Mouse (Mus musculus) megakaryocyte, embryonic 14.5 days (primary cell): ENCODE measurements at regions not wholly inside any gene's neighbourhood (a gene's known extent, or its start where the extent isn't known, plus 50 kb on each side); places are given as distances from the start of the nearest gene placed in this dataset.

Source experiments
- FLI1 ChIP-seq: IDR thresholded peaks from 2 replicates; pipeline ENCODE4 v1.6.1; 2012; ENCODE audit warnings: low read length, inconsistent platforms, mixed read lengths
- GATA1 ChIP-seq: IDR thresholded peaks from 3 replicates; pipeline ENCODE4 v1.6.1; 2012; ENCODE audit warnings: mixed read lengths, low read length, inconsistent platforms, borderline replicate concordance

DNA sequence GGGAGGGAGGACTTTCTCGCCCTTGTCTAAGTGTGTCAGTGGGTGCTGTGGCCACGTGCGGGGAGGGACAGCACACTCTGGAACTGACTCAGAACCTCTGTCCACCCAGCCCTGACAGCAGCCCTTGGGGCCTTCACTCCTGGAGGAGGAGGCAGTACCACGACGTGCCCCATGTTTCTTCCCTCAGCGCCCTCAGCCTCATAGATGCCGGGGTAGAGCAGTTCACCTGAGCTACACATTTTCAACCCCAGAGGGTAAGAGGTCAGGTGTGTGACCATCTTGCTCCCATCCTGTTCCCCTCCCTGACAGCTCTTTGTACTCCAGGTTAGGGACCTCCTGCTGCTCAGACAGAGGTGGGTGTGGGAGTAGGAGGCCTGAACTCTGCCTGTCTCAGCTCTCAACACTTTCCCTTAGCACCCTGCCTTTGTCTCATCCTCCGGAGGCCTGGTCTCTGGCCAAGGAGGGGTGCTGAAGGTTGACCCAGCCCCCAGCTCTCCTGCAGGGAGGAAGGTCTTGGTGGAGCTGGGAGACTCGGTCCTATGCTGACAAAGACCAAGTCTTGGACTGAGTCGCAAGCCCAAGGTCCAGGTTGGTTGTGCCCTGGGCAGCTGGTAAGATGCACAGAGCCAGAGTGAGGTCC is 107.4 kb upstream of the Haao start:
- no peak for TF ChIP-seq FLI1
- no peak for TF ChIP-seq GATA1
